Mouse (Mus musculus): ENCODE results near the gene Trap1. TPM values are rescaled to one million over a fixed set of nuclear protein-coding genes. Genes with fewer than 3 reads are reported as not detected.
"Not testable (repeated sequence)": the region's sequence is repeated elsewhere in the genome, so short reads cannot be mapped to it uniquely, and the experiment has no call there.

Gene Trap1
- polyA plus RNA-seq, 1 experiment: 90.4 TPM

DNA sequence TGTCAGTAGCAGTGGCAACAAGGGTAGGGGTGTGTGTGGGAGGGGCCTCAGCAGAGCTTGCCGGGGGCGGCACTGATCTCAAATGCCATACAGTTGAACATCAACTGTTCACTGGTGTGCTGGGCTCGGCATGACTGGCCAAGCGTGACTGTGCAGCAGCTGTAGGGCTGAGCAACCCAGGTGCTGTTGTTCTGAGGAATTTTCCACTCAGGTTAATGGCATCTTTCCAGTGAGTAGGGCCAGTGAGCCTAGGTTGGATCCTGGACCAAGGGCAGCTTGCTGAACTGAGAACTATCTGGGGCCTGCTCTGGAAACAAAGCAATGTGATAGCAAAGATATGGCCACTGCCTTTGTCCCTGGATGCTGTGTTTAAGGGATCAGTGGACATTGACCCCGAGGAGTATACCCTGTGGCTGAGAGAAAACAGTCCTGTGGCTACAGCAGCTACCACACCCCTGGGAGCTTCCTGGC is 48.2 kb downstream of the Trap1 start:
- no peaks in the 10 kb centered on the region for H3K27me3 ChIP-seq (ENCODE audit: control insufficient read depth, insufficient read depth, insufficient read length)

GRCm38 (mm10) chr16:4027211-4027610 is 50.4 kb downstream of the Trap1 start:
- H3K27me3 ChIP-seq (ENCODE audit: control insufficient read depth, insufficient read depth, insufficient read length): no peaks in the 10 kb centered on the region
- H3K4me3 ChIP-seq (ENCODE audit: insufficient read depth, poor library complexity, severe bottlenecking): no peak overlapping the region
- no peaks in the 10 kb centered on the region for H3K36me3 ChIP-seq (ENCODE audit: control insufficient read depth, insufficient read depth)
- TF ChIP-seq MYOD1 (IDR thresholded peaks at IDR 0.05; ENCODE audit: control insufficient read depth, insufficient read length, low read depth): no peak
- no peak for TF ChIP-seq CEBPB (IDR thresholded peaks at IDR 0.05; ENCODE audit: low read depth)
- TF ChIP-seq MYOG (IDR thresholded peaks at IDR 0.05; ENCODE audit: control insufficient read depth, extremely low read depth, insufficient read length): no peak
- TF ChIP-seq CTCF (IDR thresholded peaks at IDR 0.05; ENCODE audit: control insufficient read depth, insufficient read depth, insufficient read length): no peak
- no peaks in the 10 kb centered on the region for H3K79me3 ChIP-seq (ENCODE audit: low read depth)
- H3K79me2 ChIP-seq (ENCODE audit: control insufficient read depth, insufficient read depth): no peaks in the 10 kb centered on the region
- no peak overlapping the region for H3ac ChIP-seq (ENCODE audit: control insufficient read depth, insufficient read length, low read depth)

More for the DNA sequence above, 48.2 kb downstream of the Trap1 start:
- Histone ChIP-seq H3K4me3 (ENCODE audit: insufficient read depth, poor library complexity, severe bottlenecking) (no peak overlapping the region), H3ac (ENCODE audit: control insufficient read depth, insufficient read length, low read depth) (no peak overlapping the region), H3K79me2 (ENCODE audit: control insufficient read depth, insufficient read depth) (no peaks in the 10 kb centered on the region), H3K79me3 (ENCODE audit: low read depth) (no peaks in the 10 kb centered on the region), H3K36me3 (ENCODE audit: control insufficient read depth, insufficient read depth) (no peaks in the 10 kb centered on the region)
- TF ChIP-seq MAX (IDR thresholded peaks at IDR 0.05) (no peak), CEBPB (IDR thresholded peaks at IDR 0.05; ENCODE audit: low read depth) (no peak), FOSL1 (IDR thresholded peaks at IDR 0.05; ENCODE audit: insufficient read depth, low read length, poor library complexity, severe bottlenecking) (no peak), MYOG (IDR thresholded peaks at IDR 0.05; ENCODE audit: control insufficient read depth, extremely low read depth, insufficient read length) (no peak), USF1 (IDR thresholded peaks at IDR 0.05; ENCODE audit: low read depth) (no peak), CTCF (IDR thresholded peaks at IDR 0.05; ENCODE audit: control insufficient read depth, insufficient read depth, insufficient read length) (no peak), MYOD1 (IDR thresholded peaks at IDR 0.05; ENCODE audit: control insufficient read depth, insufficient read length, low read depth) (no peak)

DNA sequence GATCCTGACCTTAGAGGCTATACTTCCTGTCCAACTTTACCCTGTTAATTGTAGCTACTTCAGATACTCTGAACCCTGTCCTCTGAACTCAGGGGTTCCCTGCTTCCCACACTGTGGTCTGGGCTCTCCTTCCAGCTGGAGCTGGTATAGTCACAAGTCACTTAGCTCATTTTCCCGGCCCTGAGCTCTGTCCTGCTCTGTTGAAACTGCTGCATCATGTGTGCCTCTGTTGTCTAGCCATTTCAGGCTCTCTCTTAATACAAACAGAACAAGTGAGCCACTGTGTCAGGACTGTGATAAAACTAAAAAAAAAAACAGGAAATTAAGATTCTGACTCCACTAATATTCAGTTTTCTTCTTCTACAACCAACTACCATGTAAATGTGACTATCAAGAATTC is 51.0 kb downstream of the Trap1 start:
- Histone ChIP-seq H3ac (ENCODE audit: control insufficient read depth, insufficient read length, low read depth) (no peak overlapping the region), H3K36me3 (ENCODE audit: control insufficient read depth, insufficient read depth) (no peaks in the 10 kb centered on the region), H3K27me3 (ENCODE audit: control insufficient read depth, insufficient read depth, insufficient read length) (no peaks in the 10 kb centered on the region), H3K4me3 (ENCODE audit: insufficient read depth, poor library complexity, severe bottlenecking) (no peak overlapping the region), H3K79me2 (ENCODE audit: control insufficient read depth, insufficient read depth) (no peaks in the 10 kb centered on the region), H3K79me3 (ENCODE audit: low read depth) (no peaks in the 10 kb centered on the region)
- no peak for TF ChIP-seq CEBPB (IDR thresholded peaks at IDR 0.05; ENCODE audit: low read depth)
- TF ChIP-seq CTCF (IDR thresholded peaks at IDR 0.05; ENCODE audit: control insufficient read depth, insufficient read depth, insufficient read length): no peak
- no peak for TF ChIP-seq FOSL1 (IDR thresholded peaks at IDR 0.05; ENCODE audit: insufficient read depth, low read length, poor library complexity, severe bottlenecking)
- no peak for TF ChIP-seq USF1 (IDR thresholded peaks at IDR 0.05; ENCODE audit: low read depth)
- TF ChIP-seq MAX (IDR thresholded peaks at IDR 0.05): no peak
- no peak for TF ChIP-seq MYOD1 (IDR thresholded peaks at IDR 0.05; ENCODE audit: control insufficient read depth, insufficient read length, low read depth)
- no peak for TF ChIP-seq MYOG (IDR thresholded peaks at IDR 0.05; ENCODE audit: control insufficient read depth, extremely low read depth, insufficient read length)

- H3ac ChIP-seq (ENCODE audit: control insufficient read depth, insufficient read length, low read depth): no peak overlapping the region
- no peaks in the 10 kb centered on the region for H3K27me3 ChIP-seq (ENCODE audit: control insufficient read depth, insufficient read depth, insufficient read length)
- no peaks in the 10 kb centered on the region for H3K79me2 ChIP-seq (ENCODE audit: control insufficient read depth, insufficient read depth)
- TF ChIP-seq FOSL1 (IDR thresholded peaks at IDR 0.05; ENCODE audit: insufficient read depth, low read length, poor library complexity, severe bottlenecking) (no peak), CEBPB (IDR thresholded peaks at IDR 0.05; ENCODE audit: low read depth) (no peak), MYOG (IDR thresholded peaks at IDR 0.05; ENCODE audit: control insufficient read depth, extremely low read depth, insufficient read length) (no peak), MYOD1 (IDR thresholded peaks at IDR 0.05; ENCODE audit: control insufficient read depth, insufficient read length, low read depth) (no peak), USF1 (IDR thresholded peaks at IDR 0.05; ENCODE audit: low read depth) (no peak), CTCF (IDR thresholded peaks at IDR 0.05; ENCODE audit: control insufficient read depth, insufficient read depth, insufficient read length) (no peak), MAX (IDR thresholded peaks at IDR 0.05) (no peak)
- no peaks in the 10 kb centered on the region for H3K79me3 ChIP-seq (ENCODE audit: low read depth)
- no peak overlapping the region for H3K4me3 ChIP-seq (ENCODE audit: insufficient read depth, poor library complexity, severe bottlenecking)
- no peaks in the 10 kb centered on the region for H3K36me3 ChIP-seq (ENCODE audit: control insufficient read depth, insufficient read depth)
These were observed 54.9 kb downstream of the Trap1 start for GRCm38 (mm10) chr16:4022719-4023118.

DNA sequence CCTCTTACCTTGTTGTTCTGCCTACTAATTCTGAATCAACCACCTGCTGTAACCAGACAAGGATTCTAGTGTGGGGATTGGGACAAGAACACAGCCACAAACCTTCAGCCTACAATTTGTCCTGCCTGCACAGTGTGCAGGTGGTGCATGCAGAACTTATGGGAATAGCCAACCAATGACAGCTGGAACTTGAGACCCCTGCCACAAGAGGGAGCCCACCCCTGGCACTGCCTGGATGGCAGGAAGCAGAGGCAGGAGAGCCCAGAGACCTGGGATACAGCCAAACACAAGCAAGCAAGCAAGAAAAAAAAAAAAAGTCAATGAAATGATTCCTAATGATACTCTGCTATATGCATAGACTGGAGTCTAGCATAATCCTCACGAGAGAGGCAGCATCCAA is 56.4 kb downstream of the Trap1 start:
- TF ChIP-seq USF1 (IDR thresholded peaks at IDR 0.05; ENCODE audit: low read depth): no peak
- TF ChIP-seq CTCF (IDR thresholded peaks at IDR 0.05; ENCODE audit: control insufficient read depth, insufficient read depth, insufficient read length): no peak
- no peak for TF ChIP-seq FOSL1 (IDR thresholded peaks at IDR 0.05; ENCODE audit: insufficient read depth, low read length, poor library complexity, severe bottlenecking)
- no peak for TF ChIP-seq CEBPB (IDR thresholded peaks at IDR 0.05; ENCODE audit: low read depth)
- no peak for TF ChIP-seq MAX (IDR thresholded peaks at IDR 0.05)
- no peak for TF ChIP-seq MYOG (IDR thresholded peaks at IDR 0.05; ENCODE audit: control insufficient read depth, extremely low read depth, insufficient read length)
- TF ChIP-seq MYOD1 (IDR thresholded peaks at IDR 0.05; ENCODE audit: control insufficient read depth, insufficient read length, low read depth): no peak

GRCm38 (mm10) chr16:4017466-4017865 is 60.2 kb downstream of the Trap1 start:
- not testable (repeated sequence) for H3K4me3 ChIP-seq (ENCODE audit: insufficient read depth, poor library complexity, severe bottlenecking); H3K27me3 ChIP-seq (ENCODE audit: control insufficient read depth, insufficient read depth, insufficient read length); H3K36me3 ChIP-seq (ENCODE audit: control insufficient read depth, insufficient read depth); H3K79me2 ChIP-seq (ENCODE audit: control insufficient read depth, insufficient read depth); H3K79me3 ChIP-seq (ENCODE audit: low read depth); H3ac ChIP-seq (ENCODE audit: control insufficient read depth, insufficient read length, low read depth)

More for the DNA sequence above, 56.4 kb downstream of the Trap1 start:
- Histone ChIP-seq H3K4me3 (ENCODE audit: insufficient read depth, poor library complexity, severe bottlenecking) (no peak overlapping the region), H3K79me2 (ENCODE audit: control insufficient read depth, insufficient read depth) (no peaks in the 10 kb centered on the region), H3K27me3 (ENCODE audit: control insufficient read depth, insufficient read depth, insufficient read length) (no peaks in the 10 kb centered on the region), H3K79me3 (ENCODE audit: low read depth) (no peaks in the 10 kb centered on the region), H3ac (ENCODE audit: control insufficient read depth, insufficient read length, low read depth) (no peak overlapping the region), H3K36me3 (ENCODE audit: control insufficient read depth, insufficient read depth) (no peaks in the 10 kb centered on the region)

GRCm38 (mm10) chr16:4016786-4017185 is 60.8 kb downstream of the Trap1 start:
- not testable (repeated sequence) for H3K27me3 ChIP-seq (ENCODE audit: control insufficient read depth, insufficient read depth, insufficient read length); H3K4me3 ChIP-seq (ENCODE audit: insufficient read depth, poor library complexity, severe bottlenecking); H3K79me3 ChIP-seq (ENCODE audit: low read depth); H3ac ChIP-seq (ENCODE audit: control insufficient read depth, insufficient read length, low read depth); H3K79me2 ChIP-seq (ENCODE audit: control insufficient read depth, insufficient read depth); H3K36me3 ChIP-seq (ENCODE audit: control insufficient read depth, insufficient read depth)

All from C2C12 (cell line).